Comparison of ENCODE assay signal across 25 mouse cellular contexts in genomic region chr19:55857328-55857727, GRCm38 (mm10).
DNase-seq lines count a peak whose midpoint lies in the region; ATAC-seq and TF ChIP-seq lines count a peak whose summit lies in the region.
"Had no signal": no experiment of that assay in that cellular context is flagged by ENCODE, and none has a peak within 500 bp of the region (broad histone marks: within the 10 kb centered on the region; RNA-seq: fewer than 3 reads in every experiment).

No protein-coding gene starts in this region.

- DNase-seq in gastrocnemius, adult 2 months = no peak
- no peak for DNase-seq in gastrocnemius, adult 8-10 months (ENCODE audit: low spot score in 2 of 2)
- no peak for DNase-seq in layer of hippocampus, adult 2 months (ENCODE audit: low spot score in 2 of 2)
- no peak for DNase-seq in layer of hippocampus, postnatal 36 days
- DNase-seq in midbrain, postnatal 0 days (ENCODE audit: low spot score) = no peak
- no peak for DNase-seq in urinary bladder, adult 18-20 months (ENCODE audit: low spot score in 2 of 2)
- DNase-seq: adrenal gland, postnatal 36 days; cerebellum, adult 11-12 months; cerebellum, postnatal 10 days; gastrocnemius, postnatal 25 days; heart, adult 18-20 months; heart, postnatal 4 days; kidney, postnatal 4 days; layer of hippocampus, adult 9-11 months had no signal

- no peaks in the 10 kb centered on the region for H3K9me3 ChIP-seq in midbrain, postnatal 0 days (ENCODE audit: low read length)
- no peaks in the 10 kb centered on the region for H3K9me3 ChIP-seq in midbrain, embryonic 15.5 days
- H3K9me3 ChIP-seq: forebrain, embryonic 10.5 days; kidney, embryonic 15.5 days; lung, embryonic 15.5 days had no signal

- H3K4me3 ChIP-seq in gastrocnemius, adult 2 months = no peak overlapping the region
- no peak overlapping the region for H3K4me3 ChIP-seq in layer of hippocampus, adult 2 months
- H3K4me3 ChIP-seq in midbrain, postnatal 0 days (ENCODE audit: low read depth, low read length) = no peak overlapping the region
- H3K4me3 ChIP-seq in midbrain, embryonic 15.5 days = no peak overlapping the region
- H3K4me3 ChIP-seq: forebrain, embryonic 10.5 days; kidney, embryonic 15.5 days; lung, embryonic 15.5 days had no signal

- H3K4me1 ChIP-seq in midbrain, postnatal 0 days (ENCODE audit: insufficient read depth, low read length) = peaks cover 3% of the 10 kb centered on the region; the same call in 1 of the 2 replicates
- H3K4me1 ChIP-seq in midbrain, embryonic 15.5 days = peaks cover 7% of the 10 kb centered on the region

- no peaks in the 10 kb centered on the region for H3K36me3 ChIP-seq in midbrain, postnatal 0 days (ENCODE audit: insufficient read depth, low read length)
- no peaks in the 10 kb centered on the region for H3K36me3 ChIP-seq in midbrain, embryonic 15.5 days (replicated peaks)
- H3K36me3 ChIP-seq: kidney, embryonic 15.5 days; lung, embryonic 15.5 days had no signal

- no peak overlapping the region for H3K4me2 ChIP-seq in midbrain, postnatal 0 days (ENCODE audit: low read depth, low read length, poor library complexity, severe bottlenecking)
- H3K4me2 ChIP-seq in midbrain, embryonic 15.5 days = no peak overlapping the region
- H3K4me2 ChIP-seq: hindbrain, embryonic 14.5 days; kidney, embryonic 15.5 days; liver, embryonic 11.5 days; lung, embryonic 15.5 days; midbrain, embryonic 11.5 days had no signal

- TF ChIP-seq CTCF in gastrocnemius, adult 2 months (IDR thresholded peaks at IDR 0.05) = peak; percentile 13; the same call in 1 of the 2 replicates
- peak; percentile 52 for TF ChIP-seq CTCF in layer of hippocampus, adult 2 months (conservative IDR thresholded peaks at IDR 0.05)
- peak; percentile 38 for TF ChIP-seq CTCF in midbrain, postnatal 0 days (IDR thresholded peaks at IDR 0.05)

- no peak overlapping the region for H3K27ac ChIP-seq in gastrocnemius, adult 2 months
- H3K27ac ChIP-seq in layer of hippocampus, adult 2 months = no peak overlapping the region
- H3K27ac ChIP-seq in midbrain, postnatal 0 days (ENCODE audit: low read depth, low read length) = no peak overlapping the region
- H3K27ac ChIP-seq in midbrain, embryonic 15.5 days = no peak overlapping the region
- H3K27ac ChIP-seq: forebrain, embryonic 10.5 days; hindbrain, embryonic 14.5 days; kidney, embryonic 15.5 days; lung, embryonic 15.5 days had no signal

- H3K9ac ChIP-seq in midbrain, postnatal 0 days (replicated peaks; ENCODE audit: low read length, poor library complexity, severe bottlenecking) = no peak overlapping the region
- H3K9ac ChIP-seq in midbrain, embryonic 15.5 days = no peak overlapping the region
- H3K9ac ChIP-seq: hindbrain, embryonic 14.5 days; kidney, embryonic 15.5 days; lung, embryonic 15.5 days had no signal

- WGBS in midbrain, postnatal 0 days = 95% methylated on average over 4 of the region's 4 CpGs
- WGBS in midbrain, embryonic 15.5 days = 94% methylated on average over 4 of the region's 4 CpGs

- H3K27me3 ChIP-seq in midbrain, postnatal 0 days (ENCODE audit: insufficient read depth, low read length) = no peaks in the 10 kb centered on the region
- H3K27me3 ChIP-seq in midbrain, embryonic 15.5 days (replicated peaks) = no peaks in the 10 kb centered on the region
- H3K27me3 ChIP-seq: kidney, embryonic 15.5 days; lung, embryonic 15.5 days; Patski had no signal

- intact Hi-C loops in gastrocnemius, adult 2 months (cut with DNase I) = no loop called here

- ATAC-seq in midbrain, postnatal 0 days (ENCODE audit: low FRiP score) = no peak
- ATAC-seq in midbrain, embryonic 15.5 days (replicated peaks) = no peak
- ATAC-seq: CD4-positive, CD25-positive, alpha-beta regulatory T cell, adult 4 months; forebrain, embryonic 16.5 days; inflammation-experienced regulatory T-cells, adult 6 months; Patski had no signal
